Mouse (Mus musculus) liver, embryonic 14.5 days (tissue): ENCODE measurements at regions not wholly inside any gene's neighbourhood (a gene's known extent, or its start where the extent isn't known, plus 50 kb on each side); places are given as distances from the start of the nearest gene placed in this dataset.

Experiments used
- CTCF ChIP-seq: IDR thresholded peaks from 2 replicates; pipeline ENCODE4 v1.5.1; 2016; ENCODE audit warnings: antibody characterized with exemption, low read depth, control low read depth
- EP300 ChIP-seq: IDR thresholded peaks from 2 replicates; pipeline ENCODE4 v1.6.1; 2016; ENCODE audit warnings: antibody characterized with exemption, low read depth

- TF ChIP-seq CTCF (no peak), EP300 (no peak)
Observed at GRCm38 (mm10) chr14:101067082-101067481, 133.0 kb downstream of the Prr30 start.
